Mouse (Mus musculus) embryonic stem cell, embryonic (primary cell): ENCODE data around the gene Mapkapk2.

Experiments
- CTCF ChIA-PET, 4 experiments: fragments of 300-600 bp in 2 of 4; fragments of 350-600 bp in 2 of 4; sonication (Branson Sonifier 250); formaldehyde crosslinking; loops; one replicate each; lab custom pipeline; 2022; ENCODE audit warnings: inconsistent platforms in 2 of 4; lab: Charles Lee
- POLR2A ChIA-PET, 4 experiments: fragments of 300-600 bp in 2 of 4; fragments of 350-600 bp in 2 of 4; sonication (Branson Sonifier 250); formaldehyde crosslinking; loops; one replicate each; lab custom pipeline; 2022; ENCODE audit warnings: antibody characterized with exemption in 4 of 4, inconsistent platforms in 1 of 4; lab: Charles Lee

The Mapkapk2 gene

DNA sequence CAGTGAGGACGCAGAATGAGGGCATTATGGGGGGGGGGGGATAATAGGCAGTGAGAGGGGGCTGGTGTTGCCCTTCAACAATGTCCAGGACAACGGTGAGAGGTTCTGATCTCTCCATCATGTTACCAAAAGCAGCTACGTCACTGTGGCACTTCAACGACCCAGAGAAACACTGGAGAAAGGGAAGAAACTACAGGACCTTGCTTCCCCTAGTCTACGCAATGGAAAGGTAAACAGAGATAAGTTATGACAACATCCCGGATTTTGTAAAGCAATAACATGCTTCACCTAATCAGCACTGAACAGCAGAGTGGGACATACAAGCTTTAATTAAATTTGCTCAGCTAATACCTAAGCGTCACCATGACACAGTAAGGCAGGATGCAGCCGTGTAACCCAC is 3.7 kb downstream of the Mapkapk2 start:
- POLR2A ChIA-PET, result interaction anchor here in 1 of 4 experiments (0.6 to 1.0 kb wide), 3 partner anchors 11 to 208 kb away, joined by 3 to 4 read pairs (median 3); no protein-coding TSS in a partner anchor
- CTCF ChIA-PET, result interaction anchor here in 2 of 4 experiments (1.0 kb wide), 2 partner anchors 22 to 88 kb away, joined by 3 read pairs; no protein-coding TSS in a partner anchor

DNA sequence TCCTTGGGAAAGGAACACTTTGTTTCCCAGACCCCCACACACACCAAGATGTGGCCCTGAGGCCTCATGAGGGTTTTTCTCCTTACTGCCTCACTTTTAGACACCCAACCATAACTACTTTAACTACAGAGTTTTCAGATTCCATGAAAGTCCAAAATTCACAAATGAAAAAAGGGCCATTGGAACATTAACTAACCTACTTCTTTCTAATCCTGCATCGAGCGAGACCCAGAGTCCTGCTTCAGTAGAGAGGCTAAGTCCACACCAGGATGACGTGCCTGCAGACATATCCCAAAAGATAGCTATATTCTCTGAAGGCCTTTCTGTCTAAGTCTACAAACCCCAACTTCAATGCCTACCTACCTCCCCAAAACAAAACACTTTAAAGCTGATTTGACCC is 4.8 kb downstream of the Mapkapk2 start:
- POLR2A ChIA-PET, result interaction anchor here in 1 of 4 experiments (0.7 to 1.6 kb wide), 2 partner anchors 148 to 735 kb away, joined by 3 to 4 read pairs; partner anchors contain the start of gene Slc41a1
- CTCF ChIA-PET, result interaction anchor here in 3 of 4 experiments (0.6 kb wide), 3 partner anchors 30 to 71 kb away, joined by 3 to 4 read pairs (median 4); no protein-coding TSS in a partner anchor

DNA sequence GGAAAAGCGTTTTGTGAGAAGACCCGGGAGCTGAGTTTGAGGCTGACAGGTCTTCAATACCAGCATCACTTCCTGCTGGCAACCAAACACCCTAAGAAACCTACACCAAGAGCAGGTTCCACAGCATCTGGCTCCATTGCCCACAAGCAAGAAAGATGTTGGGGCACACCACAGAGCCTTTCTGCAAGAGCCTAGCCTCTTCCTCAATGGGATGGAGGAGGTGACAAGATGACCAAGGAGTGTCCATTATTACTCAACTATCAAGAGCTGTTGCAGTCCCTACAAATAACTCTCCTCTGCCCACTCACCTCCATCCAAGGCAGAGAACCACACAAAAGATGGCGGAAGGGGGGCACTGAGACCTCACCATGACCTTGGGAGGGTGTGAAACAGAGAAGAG is 5.5 kb downstream of the Mapkapk2 start:
- CTCF ChIA-PET, result interaction anchor here in 1 of 4 experiments (0.7 kb wide), 1 partner anchor 153 kb away, joined by 4 read pairs; the partner anchor contains the start of gene Rassf5
- POLR2A ChIA-PET, result interaction anchor here in 1 of 4 experiments (1.6 kb wide), 1 partner anchor 148 kb away, joined by 4 read pairs; no protein-coding TSS in a partner anchor

DNA sequence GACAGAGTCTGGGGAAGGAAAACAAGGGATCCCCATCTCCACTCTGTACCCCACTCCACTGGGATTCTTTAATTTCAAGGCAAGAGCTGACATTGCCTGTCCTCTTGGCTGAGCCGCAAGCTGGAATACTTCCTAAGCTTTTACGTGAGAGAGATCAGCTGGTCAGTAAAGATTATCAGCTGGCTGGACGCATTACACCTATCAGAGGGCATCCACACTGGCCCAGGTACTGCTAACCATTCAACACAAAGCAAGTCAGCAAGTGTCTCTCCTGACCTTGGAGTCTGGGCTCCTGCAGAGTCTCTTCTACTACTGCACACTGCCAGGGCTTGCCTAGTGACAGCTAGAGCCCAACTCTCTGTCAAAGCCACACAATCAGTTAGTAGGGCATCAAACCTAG is 6.1 kb downstream of the Mapkapk2 start:
- POLR2A ChIA-PET, result interaction anchor here in 2 of 4 experiments (0.6 to 1.6 kb wide), 2 partner anchors 149 to 293 kb away, joined by 4 read pairs; no protein-coding TSS in a partner anchor

DNA sequence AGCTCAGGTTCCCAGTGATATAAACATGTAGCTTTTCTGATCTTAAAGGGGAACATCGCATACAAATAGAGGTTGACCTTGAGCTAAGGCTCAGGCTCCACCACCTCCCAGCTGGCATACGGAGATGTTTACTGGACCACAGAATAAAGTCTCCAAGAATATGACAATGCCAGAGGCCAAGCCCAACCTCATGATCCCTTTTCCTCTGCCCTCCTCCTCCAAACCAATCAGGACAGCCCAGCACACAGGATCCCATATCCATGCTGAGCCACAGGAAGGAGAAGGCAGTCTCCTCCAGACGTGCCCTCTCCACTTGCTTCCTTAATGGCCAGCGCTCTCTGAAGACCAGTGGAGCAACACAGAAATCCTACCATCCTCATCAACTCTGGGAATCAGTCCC is 6.7 kb downstream of the Mapkapk2 start:
- POLR2A ChIA-PET, result interaction anchor here in 1 of 4 experiments (0.9 to 1.1 kb wide), 2 partner anchors 63 to 437 kb away, joined by 3 read pairs; partner anchors contain the start of genes Fam72a and Srgap2

More for the DNA sequence above, 6.1 kb downstream of the Mapkapk2 start:
- CTCF ChIA-PET, result no interaction called here

DNA sequence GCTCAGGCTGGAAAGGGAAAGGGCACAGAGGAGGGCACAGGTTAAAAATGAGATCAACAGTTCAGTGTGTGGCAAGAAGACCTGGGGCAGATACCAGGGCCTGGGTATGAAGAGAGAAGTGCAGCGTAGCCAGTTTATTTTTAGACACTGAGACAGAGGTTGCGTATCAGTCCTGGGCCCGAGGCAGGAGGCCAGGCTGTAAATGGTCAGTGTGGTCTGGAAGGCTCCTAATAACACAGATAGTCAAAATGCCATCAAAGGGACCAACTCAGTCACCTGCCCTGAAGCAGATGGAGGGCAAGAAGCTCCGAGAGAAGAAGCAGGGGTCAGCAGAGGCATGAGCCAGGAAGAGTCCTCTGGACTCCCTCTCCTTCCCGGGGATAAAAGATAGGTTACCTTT is 7.4 kb downstream of the Mapkapk2 start:
- ChIA-PET POLR2A (interaction anchor here in 1 of 4 experiments (0.9 to 1.1 kb wide), 2 partner anchors 64 to 437 kb away, joined by 3 read pairs; partner anchors contain the start of genes Fam72a and Srgap2), CTCF (interaction anchor here in 2 of 4 experiments (0.7 to 1.2 kb wide), 3 partner anchors 25 to 622 kb away, joined by 3 read pairs; no protein-coding TSS in a partner anchor)

More for the DNA sequence above, 6.7 kb downstream of the Mapkapk2 start:
- CTCF ChIA-PET, result interaction anchor here in 1 of 4 experiments (0.7 to 1.0 kb wide), 2 partner anchors 25 to 31 kb away, joined by 3 read pairs; no protein-coding TSS in a partner anchor

DNA sequence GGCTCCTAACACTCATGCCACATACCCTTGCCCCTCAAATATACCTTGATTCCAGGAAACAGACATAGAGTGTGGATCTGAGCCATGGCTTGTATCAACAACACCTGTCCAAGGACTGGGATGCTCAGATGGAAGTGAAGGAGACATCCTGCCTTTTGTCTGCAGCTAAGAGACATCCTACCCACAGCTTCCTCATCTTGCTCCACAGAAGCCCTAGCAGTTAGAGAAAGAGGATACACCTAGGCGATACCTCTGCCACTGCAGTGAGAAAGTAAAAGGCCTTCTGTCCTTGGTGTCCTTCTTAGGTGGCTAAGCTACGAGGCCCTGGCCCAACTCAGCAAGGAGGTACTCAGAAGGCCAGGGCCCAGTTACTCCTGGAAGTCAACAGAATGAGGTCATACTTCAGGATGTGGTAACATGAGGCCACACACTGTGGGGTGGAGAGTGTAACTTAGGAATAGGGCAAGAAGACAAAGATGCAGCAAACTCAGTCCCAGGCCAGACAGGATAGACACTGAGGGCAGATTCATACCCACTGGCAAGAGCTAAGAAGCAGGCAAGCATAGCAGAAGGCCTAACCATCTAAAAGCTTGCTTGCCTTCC is 8.0 kb downstream of the Mapkapk2 start:
- ChIA-PET CTCF (interaction anchor here in 1 of 4 experiments (1.2 kb wide), 1 partner anchor 623 kb away, joined by 3 read pairs; no protein-coding TSS in a partner anchor), POLR2A (no interaction called here)

DNA sequence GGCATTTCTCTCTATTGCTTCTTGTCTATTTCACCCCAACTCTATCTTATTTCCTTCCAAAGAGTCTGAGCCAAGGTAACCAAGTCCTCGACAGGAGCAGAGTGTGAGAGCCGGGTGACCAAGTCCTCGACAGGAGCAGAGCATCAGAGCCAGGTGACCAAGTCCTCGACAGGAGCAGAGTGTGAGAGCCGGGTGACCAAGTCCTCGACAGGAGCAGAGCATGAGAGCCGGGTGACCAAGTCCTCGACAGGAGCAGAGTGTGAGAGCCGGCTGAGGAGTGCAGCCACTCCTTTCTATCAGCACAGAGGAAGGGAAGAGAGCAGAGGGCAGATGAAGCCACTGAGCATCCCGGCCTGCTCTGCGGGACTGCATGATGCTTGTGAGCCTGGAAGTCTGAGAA is 9.1 kb downstream of the Mapkapk2 start:
- CTCF ChIA-PET, result no interaction called here
- POLR2A ChIA-PET, result no interaction called here

DNA sequence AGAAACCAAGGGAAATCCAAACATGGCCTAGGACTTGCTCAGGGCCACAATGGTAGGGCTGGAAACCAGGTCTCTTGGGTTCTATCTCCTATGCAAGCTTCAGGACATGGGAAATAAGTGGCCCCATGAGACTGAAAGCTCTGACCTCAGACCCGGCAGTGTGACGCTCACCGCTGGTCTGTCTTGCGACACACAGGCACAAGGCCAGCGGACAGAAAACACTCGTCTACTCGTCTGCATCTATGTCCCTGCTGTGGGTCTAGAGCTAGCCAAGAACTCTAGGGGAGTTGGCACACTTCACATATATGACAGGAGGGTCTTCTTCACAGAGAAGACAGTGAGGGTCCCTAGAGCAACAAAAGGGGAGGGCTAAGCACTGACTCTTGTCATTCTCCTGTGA is 10.7 kb downstream of the Mapkapk2 start:
- CTCF ChIA-PET, result no interaction called here
- POLR2A ChIA-PET, result interaction anchor here in 1 of 4 experiments (0.6 to 2.3 kb wide), 2 partner anchors 9 to 173 kb away, joined by 3 to 4 read pairs; no protein-coding TSS in a partner anchor

DNA sequence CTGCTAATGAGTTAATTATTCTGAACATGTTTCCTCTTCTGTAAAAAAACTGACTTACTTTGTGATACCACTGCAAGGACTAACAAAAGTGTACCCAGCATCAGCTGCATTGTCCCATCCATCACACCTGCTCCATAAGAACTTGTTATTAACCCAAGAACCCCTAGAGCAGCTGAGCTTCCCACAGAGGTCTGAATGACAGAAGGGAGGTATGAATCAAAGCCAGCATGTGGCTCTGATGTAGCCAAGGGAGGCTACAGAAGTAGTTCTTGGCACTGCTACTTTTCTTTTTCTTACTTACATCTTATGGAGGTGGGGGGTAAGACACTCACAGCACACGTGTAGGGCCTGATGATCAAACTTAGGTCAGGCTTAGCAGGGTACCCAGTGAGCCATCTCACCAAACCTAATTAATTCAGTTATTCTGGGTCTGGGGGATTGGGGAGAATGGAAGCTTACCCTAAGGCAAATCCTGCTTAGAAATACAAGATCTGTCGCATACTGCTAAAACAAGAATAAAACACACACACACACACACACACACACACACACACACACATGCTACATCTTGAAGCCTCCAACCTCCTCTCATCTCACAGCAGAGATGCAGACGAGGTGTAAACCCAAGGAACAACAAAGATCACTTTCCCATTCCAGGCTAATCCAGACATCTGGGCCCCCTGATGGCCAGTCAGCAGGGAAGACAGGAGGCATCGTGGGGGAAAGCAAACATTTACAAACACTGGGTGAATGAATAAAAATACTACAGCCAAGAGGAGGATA is 11.5 kb downstream of the Mapkapk2 start:
- ChIA-PET POLR2A (interaction anchor here in 1 of 4 experiments (2.3 kb wide), 1 partner anchor 174 kb away, joined by 4 read pairs; no protein-coding TSS in a partner anchor), CTCF (interaction anchor here in 1 of 4 experiments (0.9 kb wide), 1 partner anchor 112 kb away, joined by 3 read pairs; no protein-coding TSS in a partner anchor)

DNA sequence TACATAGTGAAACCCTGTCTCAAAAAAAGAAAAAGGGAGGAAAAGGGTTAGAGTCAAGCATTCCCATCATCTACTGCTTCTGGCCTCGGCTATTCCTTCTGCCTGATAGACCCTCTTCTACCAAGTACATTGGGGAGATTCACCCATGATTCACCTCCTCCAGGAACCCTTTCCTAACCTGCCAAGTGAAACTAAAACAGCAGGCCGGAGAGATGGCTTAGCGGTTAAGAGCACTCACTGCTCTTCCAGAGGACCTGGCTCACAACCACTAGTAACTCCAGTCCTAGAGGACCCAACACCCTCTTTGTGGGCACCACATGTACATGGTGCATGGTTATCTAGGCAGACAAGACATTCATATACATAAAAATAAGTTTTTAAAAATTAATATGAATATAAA is 12.4 kb downstream of the Mapkapk2 start:
- ChIA-PET POLR2A (interaction anchor here in 2 of 4 experiments (1.1 to 2.3 kb wide), 2 partner anchors 175 to 188 kb away, joined by 3 to 4 read pairs; no protein-coding TSS in a partner anchor), CTCF (interaction anchor here in 1 of 4 experiments (0.6 to 0.9 kb wide), 2 partner anchors 113 to 207 kb away, joined by 3 read pairs; no protein-coding TSS in a partner anchor)

DNA sequence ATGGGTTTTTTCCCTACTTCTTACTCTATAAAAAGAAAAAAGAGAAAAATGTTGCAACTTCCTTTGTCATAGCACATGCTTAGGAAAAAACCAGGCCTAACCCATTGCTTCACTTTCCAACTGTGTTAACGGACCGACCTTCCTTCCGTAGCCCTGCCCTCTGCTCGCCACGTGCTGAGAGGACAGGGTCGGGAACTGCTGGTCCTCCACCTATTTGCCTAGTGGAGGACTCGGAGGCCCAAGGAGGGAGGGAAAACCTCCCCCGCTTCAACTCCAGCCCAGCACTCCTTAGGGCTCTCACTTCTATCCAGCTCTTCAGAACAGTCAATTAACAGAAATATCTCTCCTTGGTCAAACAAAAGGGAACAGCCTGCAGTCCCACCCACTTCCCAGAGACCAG is 13.3 kb downstream of the Mapkapk2 start:
- POLR2A ChIA-PET, result interaction anchor here in 1 of 4 experiments (1.1 kb wide), 1 partner anchor 189 kb away, joined by 3 read pairs; no protein-coding TSS in a partner anchor
- CTCF ChIA-PET, result interaction anchor here in 3 of 4 experiments (0.6 to 1.6 kb wide), 3 partner anchors 32 to 353 kb away, joined by 3 to 8 read pairs (median 4); no protein-coding TSS in a partner anchor

DNA sequence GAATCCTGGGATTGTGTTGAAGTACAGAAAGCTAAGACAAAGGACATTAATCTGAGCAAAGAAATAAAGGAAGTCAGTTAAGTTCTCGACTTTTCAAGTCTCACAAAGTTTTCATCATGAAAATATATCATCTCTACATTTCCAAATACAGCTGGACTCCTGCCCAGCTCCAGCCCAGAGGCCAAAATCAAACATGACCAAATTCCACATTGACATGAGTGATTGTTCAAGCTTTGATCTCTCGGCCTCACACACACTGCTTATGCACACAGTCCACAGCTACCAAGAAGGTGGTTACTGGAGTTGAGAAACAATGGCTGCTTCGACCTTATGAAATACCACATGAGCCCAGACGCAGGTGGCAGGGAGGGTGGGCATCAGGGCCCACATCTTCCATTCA is 14.0 kb downstream of the Mapkapk2 start:
- CTCF ChIA-PET, result interaction anchor here in 2 of 4 experiments (1.6 kb wide), 2 partner anchors 98 to 177 kb away, joined by 3 to 4 read pairs; no protein-coding TSS in a partner anchor
- POLR2A ChIA-PET, result no interaction called here

DNA sequence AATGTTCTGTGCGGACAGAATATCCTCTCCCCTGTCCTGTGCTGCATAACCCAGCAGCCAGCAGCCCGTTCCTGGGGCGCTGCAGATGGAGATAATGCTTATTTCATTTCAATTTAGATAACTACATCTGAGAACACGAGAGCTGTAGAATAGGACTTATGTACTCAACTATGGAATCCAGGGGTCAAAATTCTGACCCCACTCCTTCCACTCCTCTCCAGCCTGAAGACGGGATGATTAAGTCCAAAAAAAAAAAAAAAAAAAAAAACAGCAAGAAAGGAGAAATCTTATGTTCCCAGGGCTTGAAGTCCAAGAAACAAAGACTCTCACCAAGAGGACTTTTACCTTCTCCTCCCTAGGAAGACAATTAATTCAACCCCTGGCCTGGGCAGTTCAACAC is 14.5 kb downstream of the Mapkapk2 start:
- ChIA-PET POLR2A (interaction anchor here in 1 of 4 experiments (0.7 kb wide), 1 partner anchor 170 kb away, joined by 4 read pairs; no protein-coding TSS in a partner anchor), CTCF (interaction anchor here in 3 of 4 experiments (0.6 to 1.6 kb wide), 4 partner anchors 12 to 442 kb away, joined by 3 to 6 read pairs (median 4); no protein-coding TSS in a partner anchor)

DNA sequence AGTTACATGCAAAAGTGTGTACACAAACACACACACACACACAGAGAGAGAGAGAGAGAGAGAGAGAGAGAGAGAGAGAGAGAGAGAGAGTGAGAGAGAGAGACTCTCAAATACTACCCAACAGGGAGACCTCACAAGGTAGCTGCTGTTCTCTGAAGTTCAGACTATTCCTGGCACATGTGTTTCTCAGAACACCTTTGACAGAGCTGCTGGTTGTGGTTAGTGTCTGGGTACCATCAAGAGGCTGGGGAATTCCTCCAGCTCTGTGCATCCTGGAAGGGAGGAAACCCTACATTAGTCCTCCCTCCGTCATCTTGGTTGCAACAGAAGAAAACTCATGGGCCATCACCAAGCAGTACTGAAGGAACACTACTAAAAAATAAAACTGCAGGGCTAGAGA is 16.9 kb downstream of the Mapkapk2 start:
- CTCF ChIA-PET, result no interaction called here
- POLR2A ChIA-PET, result interaction anchor here in 1 of 4 experiments (0.7 kb wide), 1 partner anchor 172 kb away, joined by 4 read pairs; no protein-coding TSS in a partner anchor

DNA sequence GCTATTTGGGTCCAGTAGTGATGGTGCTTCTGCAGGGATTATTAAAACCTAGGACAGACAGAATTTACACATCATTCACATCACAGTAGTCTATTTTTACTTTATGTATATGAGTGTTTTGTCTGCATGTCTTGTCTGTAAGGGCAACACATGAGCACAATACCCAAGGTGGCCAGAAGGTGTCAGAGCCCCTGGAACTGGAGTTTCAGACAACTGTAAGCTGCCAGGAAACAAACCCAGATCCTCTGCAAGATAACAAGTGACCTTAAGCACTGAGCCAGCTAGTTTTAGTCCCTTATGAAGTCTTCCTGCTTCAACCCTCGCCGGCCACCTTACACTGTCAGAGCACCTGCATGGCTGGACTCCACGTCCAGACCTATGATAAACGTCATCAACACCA is 17.9 kb downstream of the Mapkapk2 start:
- ChIA-PET POLR2A (no interaction called here), CTCF (interaction anchor here in 1 of 4 experiments (0.7 to 0.8 kb wide), 2 partner anchors 30 to 299 kb away, joined by 3 read pairs; no protein-coding TSS in a partner anchor)

DNA sequence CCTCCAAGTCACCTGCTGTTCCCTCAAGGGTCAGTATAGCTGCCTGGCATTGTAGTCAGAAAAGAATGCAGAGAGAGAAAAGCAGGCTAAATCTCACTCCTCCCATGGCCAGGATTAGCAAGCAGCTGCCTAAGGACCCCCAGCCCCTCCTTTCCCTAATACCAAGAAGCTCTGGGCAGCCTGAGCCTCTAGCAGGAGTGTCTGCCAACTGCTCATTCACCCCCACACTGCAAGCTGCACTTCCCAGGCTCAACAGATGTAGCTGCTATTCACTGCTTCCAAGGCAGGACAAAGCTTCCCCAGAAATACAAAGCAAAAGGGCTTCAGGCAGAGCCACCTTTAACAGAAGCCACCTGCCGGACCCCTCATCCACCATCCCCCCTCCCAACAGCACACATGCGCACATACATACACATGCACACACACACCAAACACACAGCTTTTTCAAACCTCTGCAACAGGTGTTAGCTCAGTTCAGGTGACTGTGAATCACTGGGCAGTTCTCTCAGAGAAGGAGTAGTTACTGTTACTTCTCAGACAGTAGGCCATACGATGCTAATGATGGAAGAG is 18.8 kb downstream of the Mapkapk2 start:
- ChIA-PET CTCF (no interaction called here), POLR2A (interaction anchor here in 1 of 4 experiments (0.9 to 1.1 kb wide), 2 partner anchors 11 to 363 kb away, joined by 3 read pairs; partner anchors contain the start of gene Gm29427)
